In genomic region chr13:53077732-53078345, GRCm38 (mm10) we compare ENCODE assay signal across 20 mouse cellular contexts.
DNase-seq lines count a peak whose midpoint lies in the region; ATAC-seq and TF ChIP-seq lines count a peak whose summit lies in the region.
"Had no signal": no experiment of that assay in that cellular context is flagged by ENCODE, and none has a peak within 500 bp of the region (broad histone marks: within the 10 kb centered on the region; RNA-seq: fewer than 3 reads in every experiment).

No protein-coding gene starts in this region.

- no peak for TF ChIP-seq CTCF in forebrain, postnatal 0 days (IDR thresholded peaks at IDR 0.05; ENCODE audit: low read depth)

- no peak for DNase-seq in hindbrain, embryonic 10.5 days (ENCODE audit: low spot score)
- DNase-seq in forebrain, postnatal 0 days = peak; percentile 48
- peak; percentile 38 for DNase-seq in retina, postnatal 1 day
- no peak for DNase-seq in kidney, postnatal 14 days
- no peak for DNase-seq in layer of hippocampus, postnatal 14 days (ENCODE audit: low spot score in 2 of 2)
- no peak for DNase-seq in cerebellum, postnatal 10 days
- DNase-seq: gastrocnemius, postnatal 25 days; heart, postnatal 14 days; lung, embryonic 14.5 days; lung, postnatal 4 days had no signal

- no peak overlapping the region for H3K27ac ChIP-seq in hindbrain, embryonic 12.5 days
- H3K27ac ChIP-seq in hindbrain, embryonic 10.5 days = no peak overlapping the region
- no peak overlapping the region for H3K27ac ChIP-seq in forebrain, postnatal 0 days (ENCODE audit: low read depth, low read length)
- H3K27ac ChIP-seq in midbrain, embryonic 13.5 days = peak overlapping the region; percentile 59
- H3K27ac ChIP-seq: embryonic facial prominence, embryonic 10.5 days; intestine, embryonic 15.5 days; kidney, embryonic 15.5 days; layer of hippocampus, adult 2 months; liver, embryonic 12.5 days had no signal

- no peak overlapping the region for H3K9ac ChIP-seq in hindbrain, embryonic 12.5 days
- peak overlapping the region; percentile 35; the same call in 1 of the 2 replicates for H3K9ac ChIP-seq in forebrain, postnatal 0 days
- H3K9ac ChIP-seq in midbrain, embryonic 13.5 days (replicated peaks) = no peak overlapping the region
- H3K9ac ChIP-seq: intestine, embryonic 15.5 days; kidney, embryonic 15.5 days; liver, embryonic 12.5 days; lung, embryonic 14.5 days had no signal

- 0 out of 2 replicates have a peak, but pooled peaks cover 7% of the 10 kb centered on the region for H3K4me1 ChIP-seq in hindbrain, embryonic 12.5 days
- peaks cover 22% of the 10 kb centered on the region for H3K4me1 ChIP-seq in hindbrain, embryonic 10.5 days (replicated peaks)
- peaks cover 7% of the 10 kb centered on the region; the same call in 1 of the 2 replicates for H3K4me1 ChIP-seq in forebrain, postnatal 0 days (ENCODE audit: insufficient read depth)
- peaks cover 29% of the 10 kb centered on the region for H3K4me1 ChIP-seq in midbrain, embryonic 13.5 days (replicated peaks)
- H3K4me1 ChIP-seq: intestine, embryonic 15.5 days; liver, embryonic 12.5 days had no signal

- H3K4me2 ChIP-seq in hindbrain, embryonic 12.5 days (replicated peaks) = no peak overlapping the region
- peak overlapping the region; percentile 37 for H3K4me2 ChIP-seq in forebrain, postnatal 0 days (ENCODE audit: low read depth)
- H3K4me2 ChIP-seq in midbrain, embryonic 13.5 days (replicated peaks) = peak overlapping the region; percentile 30
- H3K4me2 ChIP-seq: heart, embryonic 11.5 days; intestine, embryonic 15.5 days; kidney, embryonic 15.5 days; liver, embryonic 12.5 days; lung, embryonic 14.5 days had no signal

- no peak overlapping the region for H3K4me3 ChIP-seq in hindbrain, embryonic 12.5 days
- no peak overlapping the region for H3K4me3 ChIP-seq in hindbrain, embryonic 10.5 days
- H3K4me3 ChIP-seq in forebrain, postnatal 0 days (ENCODE audit: low read depth, low read length) = no peak overlapping the region
- H3K4me3 ChIP-seq in midbrain, embryonic 13.5 days (replicated peaks) = no peak overlapping the region
- H3K4me3 ChIP-seq: embryonic facial prominence, embryonic 10.5 days; intestine, embryonic 15.5 days; kidney, embryonic 15.5 days; layer of hippocampus, adult 2 months; liver, embryonic 12.5 days had no signal

- no peaks in the 10 kb centered on the region for H3K36me3 ChIP-seq in hindbrain, embryonic 12.5 days
- no peaks in the 10 kb centered on the region for H3K36me3 ChIP-seq in hindbrain, embryonic 10.5 days
- no peaks in the 10 kb centered on the region for H3K36me3 ChIP-seq in forebrain, postnatal 0 days (ENCODE audit: insufficient read depth)
- no peaks in the 10 kb centered on the region for H3K36me3 ChIP-seq in midbrain, embryonic 13.5 days
- H3K36me3 ChIP-seq: embryonic facial prominence, embryonic 10.5 days; G1E; intestine, embryonic 15.5 days; kidney, embryonic 15.5 days; liver, embryonic 12.5 days had no signal

- WGBS in hindbrain, embryonic 12.5 days = 70% methylated on average over 15 of the region's 15 CpGs
- WGBS in hindbrain, embryonic 10.5 days = 81% methylated on average over 15 of the region's 15 CpGs
- WGBS in forebrain, postnatal 0 days = 12% methylated on average over 15 of the region's 15 CpGs
- whole genome bisulfite sequencing in midbrain, embryonic 13.5 days = 29% methylated on average over 15 of the region's 15 CpGs

- no peaks in the 10 kb centered on the region for H3K27me3 ChIP-seq in hindbrain, embryonic 12.5 days
- H3K27me3 ChIP-seq in hindbrain, embryonic 10.5 days (ENCODE audit: insufficient read depth, poor library complexity, severe bottlenecking) = no peaks in the 10 kb centered on the region
- no peaks in the 10 kb centered on the region for H3K27me3 ChIP-seq in forebrain, postnatal 0 days (ENCODE audit: insufficient read depth, low read length)
- H3K27me3 ChIP-seq in midbrain, embryonic 13.5 days = no peaks in the 10 kb centered on the region
- H3K27me3 ChIP-seq: intestine, embryonic 15.5 days; kidney, embryonic 15.5 days; liver, embryonic 12.5 days had no signal

- ATAC-seq in hindbrain, embryonic 12.5 days (ENCODE audit: low FRiP score) = peak; percentile 56; the same call in 1 of the 2 replicates
- ATAC-seq in forebrain, postnatal 0 days = peak; percentile 90
- peak; percentile 71 for ATAC-seq in midbrain, embryonic 13.5 days
- ATAC-seq: CD4-positive, CD25-positive, alpha-beta regulatory T cell, adult 4 months; intestine, embryonic 15.5 days; liver, embryonic 12.5 days had no signal

- no peaks in the 10 kb centered on the region for H3K9me3 ChIP-seq in hindbrain, embryonic 12.5 days (replicated peaks)
- no peaks in the 10 kb centered on the region for H3K9me3 ChIP-seq in hindbrain, embryonic 10.5 days
- no peaks in the 10 kb centered on the region for H3K9me3 ChIP-seq in forebrain, postnatal 0 days (ENCODE audit: low read length)
- no peaks in the 10 kb centered on the region for H3K9me3 ChIP-seq in midbrain, embryonic 13.5 days
- H3K9me3 ChIP-seq: embryonic facial prominence, embryonic 10.5 days; intestine, embryonic 15.5 days; kidney, embryonic 15.5 days; liver, embryonic 12.5 days had no signal

Comparison
In these comparisons a context has a peak if more than half of its experiments do, and no peak if none do; other contexts are left out.
1. DNase-seq: peak in forebrain, postnatal 0 days (single experiment) and retina, postnatal 1 day (single experiment); none in hindbrain, embryonic 10.5 days (single experiment), kidney, postnatal 14 days (single experiment), layer of hippocampus, postnatal 14 days (0 of 2) and cerebellum, postnatal 10 days (0 of 2).
2. Peak in every context shown above with its lines, with median percentiles within 50 percentile points of each other: ATAC-seq.